Mouse (Mus musculus) left cerebral cortex, adult 2 months (tissue): Measurements from ENCODE around the gene Ube2b. TPM values are rescaled to one million over a fixed set of nuclear protein-coding genes. Genes with fewer than 3 reads are reported as not detected.

ENCODE experiments used
- DNase-seq, 2 experiments: peaks; one replicate each; pipeline ENCODE4 v3.0.0; 2021 to 2022; ENCODE audit warnings: low spot score in 2 of 2, mixed read lengths in 1 of 2; ENCODE audit errors: extremely low spot score in 1 of 2
- H3K27ac ChIP-seq: fragments of 200-600 bp; 2 replicates; pipeline ENCODE4 v1.8.1; 2022
- H3K4me3 ChIP-seq: fragments of 200-600 bp; 2 replicates; pipeline ENCODE4 v1.8.1; 2022
- CTCF ChIP-seq: fragments of 200-600 bp; IDR thresholded peaks from 2 replicates; pipeline ENCODE4 v1.8.1; 2022; ENCODE audit warnings: antibody characterized with exemption, mild to moderate bottlenecking, moderate library complexity
- intact Hi-C: fragments of 180-260 bp; cut with DNase I; formaldehyde crosslinking; loops from one replicate; pipeline ENCODE4 v1.15.1; 2025
- total RNA-seq, 2 experiments: library from RNA; stranded (reverse); gene quantifications; 2 replicates each; pipeline ENCODE4 v1.2.3; 2021

Gene Ube2b
- total RNA-seq, 2 experiments from 2014 or later: 187 to 196 TPM

GRCm38 (mm10) chr11:52003772-52004528 is 3.4 kb upstream of the Ube2b start, which contains the start of gene Cdkl3:
TSS of gene Cdkl3 (plus strand) at chr11:52004221.
- H3K27ac ChIP-seq: peak within 1 kb of the TSS; percentile 84
- intact Hi-C loops: no loop called here
- H3K4me3 ChIP-seq: peak within 1 kb of the TSS; percentile 89
- TF ChIP-seq CTCF: no peak
- DNase-seq: peak; percentile 81 to 90

DNA sequence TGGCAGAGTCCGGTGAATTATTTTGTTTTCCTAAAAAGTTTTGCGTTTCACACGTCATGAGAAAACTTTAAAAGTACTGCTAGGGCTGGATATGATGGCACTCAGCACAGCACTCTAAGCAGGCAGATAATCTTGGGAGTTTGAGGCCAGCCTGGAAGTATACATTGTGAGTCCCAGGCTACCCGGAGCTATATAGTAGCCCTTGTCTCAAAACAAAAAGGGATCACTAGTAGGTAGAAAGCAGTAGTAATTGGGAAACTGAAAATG is 2.9 kb upstream of the Ube2b start:
- no peak for TF ChIP-seq CTCF
- intact Hi-C loops: no loop called here
- Histone ChIP-seq H3K4me3 (peak overlapping the region; percentile 89), H3K27ac (peak overlapping the region; percentile 84)
- DNase-seq: no peak

- no peak for DNase-seq
- intact Hi-C loops: no loop called here
- no peak; the same call in 1 of the 2 replicates for TF ChIP-seq CTCF
- Histone ChIP-seq H3K27ac (no peak overlapping the region; the same call in 1 of the 2 replicates), H3K4me3 (peak overlapping the region; percentile 89)
Measured at GRCm38 (mm10) chr11:52002842-52003504, 2.4 kb upstream of the Ube2b start.

DNA sequence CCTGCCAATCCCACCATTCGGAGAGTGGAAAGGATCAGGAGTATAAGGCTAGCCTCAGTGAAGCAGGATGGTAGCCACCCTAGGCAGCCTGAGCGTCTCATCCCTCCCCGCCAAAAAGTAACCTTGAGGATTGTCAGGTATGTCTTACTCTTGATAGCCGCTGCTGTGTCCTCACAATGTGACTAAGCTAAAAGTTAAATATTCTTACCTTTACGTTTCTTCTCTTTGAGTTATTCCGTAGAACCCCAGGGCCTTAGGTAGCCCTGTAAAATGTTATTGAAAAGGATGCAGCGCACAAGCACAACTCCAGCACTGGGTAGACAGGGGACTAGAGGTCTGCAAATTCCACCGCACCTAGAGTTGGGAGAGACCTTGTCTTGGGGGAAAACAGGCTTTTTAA is 1.3 kb upstream of the Ube2b start:
- Histone ChIP-seq H3K4me3 (no peak overlapping the region), H3K27ac (no peak overlapping the region)
- intact Hi-C loops: loop anchor here (2.0 kb wide), 2 partner anchors 97 to 143 kb away; partner anchors contain the start of gene Ppp2ca
- no peak for TF ChIP-seq CTCF
- DNase-seq: no peak

- Histone ChIP-seq H3K27ac (peak overlapping the region; percentile 100), H3K4me3 (no peak overlapping the region)
- intact Hi-C loops: loop anchor here (2.0 kb wide), 2 partner anchors 97 to 143 kb away; partner anchors contain the start of gene Ppp2ca
- DNase-seq: no peak
- TF ChIP-seq CTCF: no peak
Measured at GRCm38 (mm10) chr11:52001341-52001740, 779 bp upstream of the Ube2b start.

DNA sequence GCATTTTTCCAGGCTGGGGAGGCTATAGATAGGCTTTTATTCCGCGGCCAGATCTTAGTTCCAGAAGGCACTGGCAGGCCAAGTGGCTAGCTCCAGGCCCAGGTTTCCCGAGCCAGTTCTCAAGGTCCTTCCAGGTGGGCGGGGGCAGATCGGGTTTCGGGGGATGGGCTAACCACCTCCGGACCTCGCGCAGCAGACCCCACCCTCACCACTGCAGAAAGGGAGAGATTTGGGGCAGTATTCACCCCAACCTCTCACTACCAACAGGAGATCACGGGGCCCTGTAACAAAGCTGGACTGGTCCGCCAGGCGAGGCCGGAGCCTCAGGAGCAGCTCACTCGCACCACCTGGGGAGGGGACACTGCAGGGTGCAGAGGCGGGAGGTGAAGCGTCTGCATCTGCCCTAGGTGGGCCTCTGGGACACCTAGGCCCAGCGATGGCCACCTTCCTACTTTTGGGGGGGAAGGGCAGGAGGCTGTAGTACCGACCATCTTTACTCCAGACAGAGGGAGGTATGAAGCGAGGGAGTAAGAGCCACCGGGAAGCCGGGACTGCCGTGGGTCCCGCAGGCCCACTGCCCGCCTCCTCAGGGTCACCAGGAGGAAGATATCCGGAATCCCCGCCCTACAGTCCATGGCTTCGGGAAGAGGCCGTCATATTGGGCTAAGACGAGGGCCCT is 812 bp downstream of the Ube2b start:
- H3K27ac ChIP-seq: peak overlapping the region; percentile 100
- no peak for TF ChIP-seq CTCF
- peak; percentile 29 to 30 for DNase-seq
- peak overlapping the region; percentile 96 for H3K4me3 ChIP-seq
- intact Hi-C loops: loop anchor here (2.0 kb wide), 2 partner anchors 99 to 141 kb away; partner anchors contain the start of gene Ppp2ca

GRCm38 (mm10) chr11:51971644-51972043 is 28.9 kb downstream of the Ube2b start:
- Histone ChIP-seq H3K27ac (no peak overlapping the region), H3K4me3 (no peak overlapping the region)
- no peak for TF ChIP-seq CTCF
- no peak for DNase-seq
- intact Hi-C loops: no loop called here

DNA sequence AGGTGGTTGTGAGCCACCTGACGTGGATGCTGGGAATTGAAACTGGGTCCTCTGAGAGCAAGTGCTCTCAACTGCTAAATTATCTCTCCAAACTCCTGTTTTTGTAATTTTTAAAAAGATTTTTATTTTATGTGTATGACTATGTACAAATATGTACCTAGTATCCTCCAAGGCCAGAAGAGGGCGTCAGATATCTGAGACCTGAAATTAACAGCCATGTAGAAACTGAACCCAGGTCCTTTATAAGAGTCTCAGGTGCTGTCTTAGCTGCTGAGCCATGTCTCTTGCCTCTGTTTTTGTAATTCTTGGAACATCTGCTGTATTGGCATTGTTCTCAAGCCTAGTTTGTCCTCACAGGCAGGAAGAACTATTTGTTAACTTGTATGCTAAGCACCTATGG is 31.1 kb downstream of the Ube2b start:
- no peak overlapping the region for H3K4me3 ChIP-seq
- no peak for DNase-seq
- no peak; the same call in 1 of the 2 replicates for TF ChIP-seq CTCF
- H3K27ac ChIP-seq: no peak overlapping the region
- intact Hi-C loops: loop anchor here (5.0 kb wide), 1 partner anchor 52 kb away; no protein-coding TSS in a partner anchor

GRCm38 (mm10) chr11:51968896-51969295 is 31.7 kb downstream of the Ube2b start:
- intact Hi-C loops: loop anchor here (5.0 kb wide), 1 partner anchor 52 kb away; no protein-coding TSS in a partner anchor
- no peak for TF ChIP-seq CTCF

DNA sequence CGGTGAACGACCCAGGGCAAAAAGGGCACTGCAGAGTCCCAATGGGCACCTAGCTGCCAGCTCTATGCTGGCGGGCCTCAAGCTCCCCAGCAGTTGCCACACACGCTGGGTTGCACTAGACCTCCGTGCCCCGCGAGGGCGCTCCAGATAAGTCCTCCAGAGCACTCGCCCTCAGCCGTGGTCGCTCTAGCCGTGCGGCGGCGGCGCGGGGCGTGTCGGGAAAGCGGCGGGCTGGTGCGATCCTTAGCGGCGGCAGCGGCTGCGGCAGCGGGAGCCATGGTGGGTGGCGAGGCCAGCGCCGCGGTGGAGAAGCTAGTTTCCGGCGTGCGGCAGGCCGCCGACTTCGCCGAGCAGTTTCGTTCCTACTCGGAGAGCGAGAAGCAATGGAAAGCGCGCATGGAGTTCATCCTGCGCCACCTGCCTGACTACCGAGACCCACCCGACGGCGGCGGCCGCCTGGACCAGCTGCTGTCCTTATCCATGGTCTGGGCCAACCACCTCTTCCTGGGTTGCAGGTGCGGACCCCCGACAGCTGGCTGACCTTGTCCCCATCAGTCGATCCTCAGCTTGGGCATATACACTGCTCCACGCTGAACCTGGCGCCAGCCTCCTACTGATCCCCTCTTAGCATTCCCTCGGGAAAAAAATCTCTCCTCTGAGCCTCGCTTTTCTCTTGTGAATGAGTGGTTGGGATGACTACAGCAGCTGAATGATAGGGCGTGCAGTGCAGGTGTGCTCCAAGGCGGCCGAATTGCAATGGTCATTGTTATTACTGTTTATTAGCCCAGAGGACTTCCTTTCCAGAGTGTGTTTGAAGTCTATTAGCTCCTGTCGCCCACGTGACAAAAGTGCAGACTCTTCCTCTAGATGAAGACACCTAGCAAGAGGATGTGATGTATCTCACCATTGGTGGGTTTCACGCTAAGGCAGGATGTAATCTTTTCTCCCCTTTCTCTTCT is 32.8 kb downstream of the Ube2b start, which contains the start of gene Cdkn2aipnl:
Gene Cdkn2aipnl, plus strand, starts transcription at position 219 of the 959 bp plus-strand sequence.
- H3K4me3 ChIP-seq: peak within 1 kb of the TSS; percentile 74
- TF ChIP-seq CTCF: peak; percentile 98
- H3K27ac ChIP-seq: peak within 1 kb of the TSS; percentile 20
- intact Hi-C loops: loop anchor here (1.0 to 5.0 kb wide), 4 partner anchors 50 to 147 kb away; partner anchors contain the start of gene Jade2
- peak; percentile 96 to 99 for DNase-seq

More at GRCm38 (mm10) chr11:51968896-51969295, 31.7 kb downstream of the Ube2b start:
- no peak overlapping the region for H3K4me3 ChIP-seq
- DNase-seq: no peak
- no peak overlapping the region for H3K27ac ChIP-seq
